Mouse (Mus musculus) forelimb bud, embryonic 11.5 days (tissue): ENCODE measurements at regions not wholly inside any gene's neighbourhood (a gene's known extent, or its start where the extent isn't known, plus 50 kb on each side); places are given as distances from the start of the nearest gene placed in this dataset.

Source experiments
- DNase-seq: peaks from one replicate; pipeline ENCODE4 v3.0.0-alpha.2; 2012; ENCODE audit warnings: low read depth, low spot score

DNA sequence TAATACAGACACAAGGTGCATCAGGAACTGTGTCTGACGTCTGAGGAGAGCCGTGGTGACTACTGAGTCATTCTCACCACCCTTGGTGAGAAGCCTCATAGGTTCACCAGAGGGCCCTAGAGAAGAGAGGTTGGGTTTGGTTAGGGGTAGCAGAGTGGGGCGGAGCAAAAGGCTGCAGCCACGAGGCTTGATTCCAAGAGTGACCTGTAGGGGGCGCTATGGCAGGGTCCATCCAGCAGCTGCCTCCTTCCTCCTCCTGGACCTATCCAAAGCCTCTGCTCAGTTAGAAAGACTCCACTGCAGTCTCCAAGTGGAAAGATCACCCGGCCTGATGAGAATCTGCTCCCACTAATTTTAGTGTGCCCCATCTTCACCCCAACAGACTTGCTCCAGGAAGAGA lies 149.3 kb upstream of the Kazn start:
- DNase-seq: no peak

DNA sequence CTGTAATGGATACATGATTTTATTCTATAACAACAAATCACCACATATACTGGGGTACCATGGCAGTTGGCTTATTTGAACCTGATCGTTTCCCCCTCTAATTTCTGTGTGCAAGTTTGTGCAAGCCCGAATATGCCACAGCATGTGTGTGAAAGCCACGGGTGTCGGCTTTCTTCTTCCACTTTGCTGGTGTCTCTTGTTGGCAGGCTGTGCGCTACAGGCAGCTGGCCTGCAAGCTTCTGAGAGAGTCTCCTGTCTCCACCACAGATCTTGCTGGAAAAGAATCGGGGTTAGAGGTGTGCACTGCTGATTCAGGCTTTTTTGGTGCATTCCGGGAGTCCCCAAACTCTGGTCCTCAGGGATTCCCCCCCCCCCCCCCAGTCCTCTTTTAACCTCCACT lies 142.0 kb upstream of the Kazn start:
- DNase-seq: peak; percentile 8

DNA sequence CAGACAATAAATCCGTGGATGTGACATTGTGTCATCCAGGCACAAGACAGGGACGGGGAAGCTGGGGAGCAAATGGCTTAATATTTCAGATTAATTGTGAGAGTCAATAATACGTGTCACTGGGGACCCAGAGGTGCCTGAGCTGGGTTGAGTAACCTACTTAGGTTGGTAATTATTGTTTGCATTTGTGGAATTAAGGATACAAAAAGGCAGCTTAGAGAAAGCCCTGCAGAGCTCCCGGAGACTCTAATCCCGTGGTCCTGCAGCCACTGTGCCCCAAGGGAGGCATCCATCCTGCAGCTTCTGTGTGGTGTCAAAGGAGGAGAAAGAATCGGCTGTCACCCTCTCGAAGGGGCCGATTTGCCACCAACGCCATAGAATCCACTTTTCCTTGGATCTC lies 139.3 kb upstream of the Kazn start:
- no peak for DNase-seq

DNA sequence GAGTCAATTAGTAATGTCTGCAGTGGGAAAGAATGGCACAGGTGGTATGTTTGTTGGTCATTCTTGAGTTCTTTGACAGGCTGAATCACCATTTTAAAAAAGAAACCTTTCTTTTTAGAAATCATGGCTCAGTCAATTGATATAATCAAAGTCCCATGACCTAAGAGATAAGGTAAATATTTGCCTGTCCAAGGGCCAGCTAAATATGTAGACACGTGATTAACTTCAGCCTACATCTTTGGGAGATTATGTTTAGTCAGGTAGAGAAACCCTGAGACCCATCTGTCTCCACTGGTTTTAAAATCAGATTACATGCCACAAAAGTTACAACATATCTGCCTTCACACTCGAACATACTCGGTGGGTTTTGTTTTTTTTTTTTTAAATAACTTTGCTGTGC lies 128.6 kb upstream of the Kazn start:
- DNase-seq: no peak

DNA sequence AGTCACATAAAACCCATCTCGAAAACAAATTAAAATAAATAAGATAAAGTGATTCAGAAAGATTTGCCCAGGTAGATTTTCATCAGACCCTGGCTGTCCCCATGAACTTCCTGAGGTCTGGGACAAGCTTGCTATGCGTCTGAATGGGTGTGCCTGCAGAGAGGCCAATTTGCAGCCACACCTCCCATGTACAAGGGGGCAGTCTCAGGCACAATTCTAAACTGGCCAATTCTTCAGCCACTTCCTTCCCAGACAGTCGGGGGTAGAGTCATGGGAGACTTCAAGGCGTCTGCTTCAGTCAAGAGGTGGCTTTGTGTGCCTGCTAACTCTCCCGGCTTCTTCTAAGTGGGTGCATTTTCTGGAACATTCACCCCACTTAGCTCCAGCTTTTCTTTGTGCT lies 122.9 kb upstream of the Kazn start:
- no peak for DNase-seq

DNA sequence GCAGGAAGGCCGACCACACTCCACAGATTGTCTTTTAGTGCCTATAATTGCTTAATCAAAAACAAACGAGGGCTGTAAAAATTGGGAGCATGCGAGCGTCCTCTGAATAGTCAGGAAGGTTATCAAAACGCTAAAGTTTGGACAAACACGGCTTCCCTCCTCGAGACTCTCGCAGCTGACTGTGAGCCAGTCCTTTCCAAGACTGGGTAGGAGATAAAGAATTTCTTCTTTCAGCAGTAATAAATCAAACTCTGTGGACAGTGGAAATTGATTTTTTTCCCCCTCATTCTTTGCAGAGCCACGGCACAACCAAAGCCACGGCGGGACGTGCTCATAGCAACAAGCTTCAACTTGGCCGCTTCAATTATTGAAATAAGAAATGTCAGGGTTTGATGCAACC lies 119.7 kb upstream of the Kazn start:
- peak; percentile 6 for DNase-seq

DNA sequence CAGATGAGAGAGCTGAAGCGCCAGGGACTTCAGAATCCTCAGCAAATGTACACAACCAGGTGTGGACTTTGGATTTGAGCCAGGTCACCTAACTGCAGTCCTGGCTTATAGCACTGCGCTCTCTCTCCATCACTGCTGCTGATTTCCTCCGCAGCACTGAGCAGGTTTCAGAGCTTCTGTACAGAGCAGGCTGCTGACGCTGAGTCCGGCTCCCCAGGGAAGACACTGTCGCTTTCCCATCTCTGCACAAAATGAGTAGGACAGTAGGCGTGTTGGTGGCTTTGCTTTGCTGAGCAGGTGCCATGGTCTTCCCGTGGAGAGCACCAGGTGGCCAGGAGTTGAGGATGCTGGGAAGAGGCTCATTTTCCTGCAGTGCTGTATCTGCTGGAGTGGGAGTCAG lies 116.2 kb upstream of the Kazn start:
- no peak for DNase-seq

DNA sequence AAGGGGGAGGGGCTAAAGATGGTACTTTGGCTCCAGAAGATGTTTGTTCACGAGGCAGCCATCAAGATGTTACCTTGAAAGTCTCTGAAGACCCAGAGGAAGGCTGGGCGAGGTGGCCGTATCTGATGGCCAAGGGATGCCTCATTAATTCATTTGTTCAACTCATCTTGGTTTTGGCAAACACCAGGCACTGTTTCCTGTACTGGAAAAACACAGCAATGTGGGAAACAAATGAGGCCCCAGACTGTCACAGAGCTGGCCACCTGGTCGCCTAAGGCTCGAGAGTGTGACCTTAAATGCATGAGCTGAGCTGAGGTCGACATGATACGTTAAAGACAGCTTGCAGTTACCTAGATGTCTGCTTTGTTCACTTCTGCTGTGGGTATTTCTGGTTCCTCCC lies 114.3 kb upstream of the Kazn start:
- no peak for DNase-seq

DNA sequence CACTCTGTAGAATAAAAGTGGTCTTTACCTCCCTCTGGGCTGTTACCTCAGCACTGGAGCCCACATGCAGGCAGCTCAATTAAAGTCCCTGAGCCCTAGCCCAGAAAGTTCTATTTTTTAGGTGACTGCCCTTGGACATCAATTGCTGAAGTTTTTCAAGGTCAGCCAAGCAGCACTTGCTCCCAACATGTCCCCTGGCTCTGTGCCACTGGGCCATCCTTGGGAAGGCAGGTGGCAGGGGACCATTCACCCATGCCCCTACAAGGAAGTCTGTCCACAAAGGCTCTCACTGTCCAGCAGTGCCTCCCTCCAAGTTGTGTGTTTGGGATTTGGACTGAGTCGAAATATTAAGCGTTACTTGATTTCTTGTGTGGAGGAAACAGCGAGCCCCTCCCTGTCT lies 112.6 kb upstream of the Kazn start:
- no peak for DNase-seq

DNA sequence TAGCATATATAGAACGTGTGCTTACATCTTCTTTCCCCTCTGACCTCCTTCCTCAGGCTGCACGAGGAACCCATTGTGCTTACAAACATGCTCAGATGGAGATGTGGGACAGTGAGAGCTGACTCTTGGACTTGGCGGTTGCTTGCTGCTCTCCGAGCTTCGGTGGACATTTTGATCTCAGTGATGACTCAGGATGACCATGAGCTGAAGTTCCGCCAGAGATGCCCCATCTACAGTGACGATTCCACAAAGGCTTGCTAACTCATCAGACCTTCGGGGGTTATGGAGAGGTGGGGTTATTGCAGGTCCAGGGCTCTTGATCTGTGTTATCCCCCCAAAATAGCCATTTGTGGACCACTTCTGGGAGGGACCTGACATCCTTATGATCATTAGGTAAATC lies 111.8 kb upstream of the Kazn start:
- DNase-seq: no peak

DNA sequence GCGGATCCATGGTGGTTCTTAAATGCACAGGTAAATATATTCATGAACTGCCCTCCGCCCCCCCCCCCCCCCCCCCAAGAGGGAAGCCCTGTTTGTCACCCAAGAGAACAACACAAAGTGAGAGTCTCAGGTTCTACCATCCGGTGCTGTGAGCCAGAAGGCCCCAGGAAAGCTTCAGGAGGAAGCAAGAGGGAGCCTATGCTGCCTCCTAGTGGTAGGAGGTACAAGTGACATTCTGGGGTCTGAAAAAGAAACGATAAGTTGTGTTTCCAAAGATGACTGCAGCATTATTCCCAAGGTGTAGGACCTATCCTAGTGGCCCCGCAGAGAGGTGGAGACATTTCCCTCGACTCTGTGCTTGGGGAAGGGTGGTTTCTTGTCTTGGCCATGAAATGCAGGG lies 109.7 kb upstream of the Kazn start:
- peak; percentile 10 for DNase-seq

DNA sequence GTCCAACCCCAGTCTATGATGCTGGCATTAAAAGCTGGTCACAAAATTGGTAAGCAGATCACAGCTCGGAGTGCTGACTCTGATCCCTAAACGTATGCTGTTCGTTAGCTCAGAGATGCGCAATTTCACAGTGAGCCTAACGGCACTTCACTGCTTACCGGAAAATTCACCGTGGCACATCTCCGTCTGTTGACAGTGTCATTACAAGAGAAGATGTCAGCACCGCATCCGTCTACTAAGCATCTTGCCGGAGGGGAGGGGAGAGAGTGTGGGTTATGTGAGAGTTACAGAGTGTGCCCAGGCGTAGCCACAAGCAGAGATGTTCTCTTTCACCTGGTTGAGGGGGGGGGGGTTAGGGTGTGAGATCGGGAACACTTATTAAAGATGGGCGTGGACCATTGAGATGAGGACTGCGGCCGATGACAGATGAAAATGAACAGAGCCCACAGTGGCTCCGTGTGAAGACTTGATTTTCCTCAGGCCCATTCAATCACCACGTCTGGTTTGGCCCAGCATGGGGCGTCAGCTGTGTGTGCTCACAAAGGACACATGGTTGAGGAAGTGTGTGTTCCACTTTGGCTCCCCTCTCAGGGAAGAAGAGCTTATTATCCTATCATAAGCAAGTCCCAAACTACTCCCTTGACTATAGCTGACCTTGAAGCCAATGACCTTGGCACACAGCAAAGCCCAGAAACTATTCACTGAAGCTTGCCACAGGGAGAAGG lies 103.4 kb upstream of the Kazn start:
- DNase-seq: no peak

DNA sequence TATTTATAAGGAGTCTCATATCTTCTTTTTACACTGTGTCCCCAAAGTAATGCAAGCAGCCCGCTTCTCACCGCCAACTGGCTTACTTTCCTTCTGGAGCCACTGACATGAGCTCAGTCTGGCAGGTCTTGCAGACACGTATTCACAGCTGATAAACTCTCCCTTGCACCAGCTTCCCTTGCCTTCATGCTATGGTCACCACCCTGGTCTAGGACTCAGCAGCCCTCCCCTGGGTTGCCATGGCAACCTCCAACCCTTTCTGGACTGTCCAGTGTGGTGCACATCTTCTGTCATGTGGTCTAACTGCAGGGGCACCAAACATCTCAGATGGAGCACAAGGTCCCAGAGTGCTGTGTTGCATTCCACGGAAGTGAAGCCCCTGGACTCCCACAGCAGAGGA lies 102.1 kb upstream of the Kazn start:
- DNase-seq: no peak

DNA sequence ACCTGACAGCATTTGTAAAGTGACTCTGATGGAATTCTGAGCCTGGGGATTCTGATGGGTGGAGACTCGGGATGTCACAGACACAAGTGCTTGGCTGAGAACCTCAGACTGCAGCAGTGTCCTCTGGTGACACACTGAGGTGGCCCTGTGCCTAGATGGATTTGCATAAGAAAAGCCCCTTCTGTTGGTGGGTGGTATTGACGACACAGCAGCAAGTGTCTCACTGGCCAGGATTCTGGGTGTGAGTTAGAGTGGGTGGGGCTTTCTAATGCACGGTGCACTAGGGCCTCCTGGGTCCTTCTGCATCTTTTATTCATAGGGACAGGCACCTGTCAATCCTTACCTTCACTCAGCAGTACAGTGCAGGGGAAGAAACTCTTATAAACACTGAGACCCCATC lies 100.9 kb upstream of the Kazn start:
- DNase-seq: no peak

DNA sequence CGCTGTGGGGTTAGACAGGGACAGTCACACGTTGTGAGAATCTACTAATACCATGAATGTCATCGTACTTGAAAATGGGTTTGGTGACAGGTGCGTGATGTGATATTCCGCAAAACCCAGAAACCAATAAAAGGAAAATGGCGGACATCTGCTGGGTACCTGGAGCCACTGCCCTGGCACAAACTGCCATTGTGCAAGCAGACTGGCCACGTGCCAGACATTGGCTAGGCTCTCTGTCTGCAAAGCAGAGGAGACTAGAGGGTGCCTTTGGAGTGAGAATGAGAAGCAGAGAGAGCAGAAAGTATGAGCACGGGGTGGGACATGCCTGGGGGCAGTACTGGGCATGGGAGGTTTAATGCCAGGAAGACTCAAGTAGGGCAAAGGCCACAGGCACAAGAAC lies 98.5 kb upstream of the Kazn start:
- no peak for DNase-seq

DNA sequence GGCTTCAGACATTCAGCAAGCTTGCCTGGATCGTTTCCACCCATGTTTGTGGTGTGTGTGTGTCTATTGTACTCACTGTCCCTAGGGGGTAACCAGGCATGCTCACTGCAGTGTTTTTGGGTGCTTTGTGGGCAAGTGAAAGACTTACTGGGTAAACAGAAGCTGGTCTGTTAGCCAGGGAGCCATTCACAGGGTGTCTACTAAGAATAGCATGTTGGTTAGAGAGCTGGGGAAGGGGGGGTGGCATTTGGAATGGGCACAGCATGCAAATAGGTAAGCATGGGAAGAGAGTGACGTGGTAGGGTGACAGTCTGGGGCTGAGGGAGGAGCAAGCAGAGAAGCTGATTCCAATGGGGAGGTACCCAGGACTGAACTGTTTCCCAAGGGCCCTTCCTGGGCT lies 97.7 kb upstream of the Kazn start:
- no peak for DNase-seq

DNA sequence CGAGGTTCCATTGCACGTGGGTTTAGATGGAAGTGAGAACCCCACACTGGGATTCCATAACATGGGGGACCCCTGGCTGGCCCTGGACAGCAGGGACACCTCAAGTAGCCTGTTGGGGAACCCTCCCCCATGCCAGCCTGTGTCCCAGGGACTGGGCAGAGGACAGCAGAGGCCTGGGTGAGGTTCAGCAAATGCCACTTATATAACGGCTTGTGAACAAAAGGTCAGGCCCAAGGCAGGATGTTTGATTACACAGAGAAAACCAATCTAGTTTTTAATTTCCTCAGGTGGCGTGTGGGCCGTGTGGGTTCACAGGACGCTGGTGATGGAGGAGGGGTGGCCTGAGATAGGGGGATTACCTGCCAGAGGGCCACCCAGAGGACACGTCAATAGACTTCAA lies 94.9 kb upstream of the Kazn start:
- no peak for DNase-seq

DNA sequence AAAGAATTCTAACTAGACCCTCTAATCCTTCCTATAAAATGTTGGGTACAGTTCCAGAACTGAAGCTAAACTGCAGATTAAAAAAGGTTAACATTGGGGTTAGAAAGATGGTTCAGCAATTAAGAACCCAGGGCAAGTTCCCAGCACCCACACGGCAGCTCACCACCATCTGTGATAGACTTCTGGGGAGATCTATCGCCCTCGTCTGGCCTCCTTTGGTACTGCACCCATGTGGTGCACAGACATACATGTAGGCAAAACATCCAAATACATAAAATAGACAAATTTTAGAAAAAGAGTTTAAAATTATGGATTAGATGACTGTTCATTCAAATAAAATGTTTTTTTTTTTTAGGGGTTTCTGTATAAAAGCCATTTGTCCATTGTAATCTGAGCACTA lies 91.4 kb upstream of the Kazn start:
- no peak for DNase-seq

DNA sequence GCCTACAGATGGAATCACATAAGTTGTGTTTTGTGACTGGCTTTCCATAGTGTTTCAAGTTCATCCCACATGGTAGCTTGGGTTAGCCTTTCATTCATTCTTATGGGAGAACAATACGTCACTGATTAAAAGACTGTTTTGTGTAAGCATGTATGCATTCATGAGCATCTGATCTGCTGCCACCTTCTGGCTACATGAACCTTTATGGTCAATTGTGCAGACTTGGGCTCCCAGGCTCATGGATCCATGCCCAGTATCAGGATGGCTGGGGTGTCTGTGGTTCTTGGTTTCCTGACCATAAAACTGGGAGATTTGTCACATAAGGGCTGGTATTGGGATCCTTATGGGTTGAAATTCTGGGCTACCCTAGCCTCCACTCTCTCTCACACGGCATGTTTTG lies 90.4 kb upstream of the Kazn start:
- no peak for DNase-seq

DNA sequence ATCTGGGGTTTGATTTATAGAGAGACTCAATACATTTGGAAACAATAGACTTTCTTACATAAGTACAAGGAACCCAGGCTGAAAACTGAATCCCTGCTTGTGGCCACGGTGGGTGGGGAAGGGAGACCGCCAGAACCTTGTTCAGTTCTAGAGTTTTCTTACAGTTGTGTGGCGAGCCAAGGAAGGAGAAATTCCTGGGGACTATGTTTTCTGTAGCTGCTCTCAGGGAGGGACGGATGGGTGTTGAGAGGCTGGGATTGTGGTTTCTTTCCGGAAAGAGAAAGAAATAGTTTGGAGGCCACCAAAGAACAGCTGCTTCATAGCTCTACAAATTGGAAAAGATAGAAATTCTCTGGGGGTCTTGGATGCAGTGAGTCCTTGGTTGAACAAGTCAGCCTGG lies 87.3 kb upstream of the Kazn start:
- DNase-seq: no peak

DNA sequence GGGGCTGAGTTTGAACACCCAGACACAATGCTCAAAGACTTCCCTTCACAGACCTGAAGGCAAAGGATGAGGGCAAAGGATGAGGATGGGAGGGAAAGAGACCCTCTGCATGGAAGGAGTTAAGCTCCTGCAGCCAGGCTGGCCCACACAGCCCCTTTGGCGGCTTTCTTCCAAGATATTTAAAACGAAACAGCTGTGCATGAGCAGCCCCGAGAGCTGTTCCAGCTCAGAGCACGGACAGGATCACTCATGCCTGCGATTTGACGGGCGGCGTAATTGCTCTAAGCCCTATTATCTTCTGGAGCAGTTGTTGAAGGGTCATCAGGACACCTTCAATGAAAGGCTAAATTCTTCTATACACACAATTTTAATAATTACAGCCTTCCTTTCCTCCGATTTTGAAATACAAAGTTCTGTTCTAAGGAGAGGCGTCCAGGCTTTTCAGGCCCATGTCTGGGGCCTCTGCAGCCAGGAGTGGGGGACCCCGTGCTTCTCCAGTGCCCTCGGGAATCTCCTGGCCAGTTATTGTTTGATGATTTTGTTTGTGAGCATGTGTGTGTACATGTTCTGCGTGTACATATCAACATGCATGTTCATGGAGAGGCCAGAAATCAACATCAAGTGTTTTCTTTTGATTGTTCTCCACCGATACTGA lies 82.1 kb upstream of the Kazn start:
- peak; percentile 54 for DNase-seq

DNA sequence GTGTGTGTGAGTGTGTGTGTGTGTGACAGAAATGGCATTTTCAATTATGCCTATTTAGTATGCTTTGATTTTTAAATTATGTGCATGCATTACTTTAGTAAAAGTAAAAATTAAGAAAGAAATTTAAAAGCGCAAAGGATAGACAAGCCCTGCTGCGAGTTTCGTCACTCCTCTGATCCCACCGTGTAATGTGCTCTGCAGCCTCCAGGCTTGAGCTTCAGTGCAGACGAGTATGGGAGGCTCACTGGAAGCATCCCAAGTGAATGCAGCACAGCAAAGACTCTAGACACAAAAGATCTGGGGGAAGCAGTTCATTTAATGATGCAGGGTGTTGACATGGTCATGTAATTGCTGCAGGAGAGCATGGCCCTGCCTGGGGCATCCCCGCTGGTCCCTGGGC lies 71.1 kb upstream of the Kazn start:
- no peak for DNase-seq

DNA sequence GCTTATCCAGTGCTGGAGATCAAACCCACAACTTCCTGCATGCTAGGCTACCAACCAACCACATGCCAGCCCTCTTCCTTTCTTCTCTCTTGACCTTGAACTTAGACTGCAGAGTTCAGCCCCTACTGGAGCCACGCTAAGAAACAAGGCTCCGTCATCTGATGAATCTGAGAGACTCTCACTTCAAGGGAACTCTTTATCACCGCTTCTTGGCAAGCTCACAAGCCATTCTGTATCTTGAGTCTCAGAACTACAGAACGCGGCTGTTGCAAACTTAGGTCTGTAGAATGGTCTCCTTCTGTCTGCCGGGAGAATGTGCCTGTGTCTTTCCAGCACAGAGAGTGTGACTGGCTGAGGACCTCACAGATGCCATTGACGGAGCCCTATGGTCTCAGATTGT lies 69.1 kb upstream of the Kazn start:
- no peak for DNase-seq

DNA sequence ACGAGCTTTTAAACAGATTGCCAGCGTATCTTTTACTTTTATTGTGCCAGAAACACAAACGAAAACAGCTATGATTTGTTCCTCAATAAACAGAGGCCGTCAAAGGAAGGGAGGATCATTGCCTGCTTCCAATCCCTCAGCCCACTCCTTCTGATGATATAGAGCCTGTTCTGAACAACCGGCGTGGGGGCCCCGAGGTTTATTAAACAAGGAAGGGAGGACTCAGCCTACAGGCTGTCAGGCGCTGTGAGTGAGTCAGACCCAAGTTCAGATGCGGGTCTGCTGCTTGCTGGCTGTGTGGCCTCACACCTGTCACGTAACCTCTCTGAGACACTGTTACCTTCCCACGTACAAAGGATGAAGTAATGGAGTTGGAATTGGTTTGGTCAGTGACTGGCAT lies 68.1 kb upstream of the Kazn start:
- no peak for DNase-seq
